Mouse (Mus musculus) hindbrain, embryonic 13.5 days (tissue): Measurements from ENCODE around the gene Wdr63. TPM values are rescaled to one million over a fixed set of nuclear protein-coding genes. Genes with fewer than 3 reads are reported as not detected.

Experiments
- ATAC-seq: fragments of 200-750 bp; cut with Nextera tagmentation; 2 replicates; pipeline ENCODE4 v1.8.0; 2017; ENCODE audit warnings: moderate TSS enrichment; ENCODE audit not compliant: low FRiP score
- H3K27ac ChIP-seq: fragments of 300-500 bp; sonication (generic); 2 replicates; pipeline ENCODE4 v1.5.1; 2015; ENCODE audit warnings: inconsistent platforms, mild to moderate bottlenecking, moderate library complexity
- H3K27me3 ChIP-seq: fragments of 300-500 bp; sonication (generic); 2 replicates; pipeline ENCODE4 v1.6.1; 2015; ENCODE audit warnings: mild to moderate bottlenecking, inconsistent platforms
- H3K36me3 ChIP-seq: fragments of 300-500 bp; sonication (generic); 2 replicates; pipeline ENCODE4 v1.6.1; 2015; ENCODE audit warnings: mild to moderate bottlenecking, inconsistent platforms
- H3K4me1 ChIP-seq: fragments of 300-500 bp; sonication (generic); replicated peaks from 2 replicates; pipeline ENCODE4 v1.6.1; 2015; ENCODE audit warnings: inconsistent platforms
- H3K4me2 ChIP-seq: fragments of 300-500 bp; sonication (generic); 2 replicates; pipeline ENCODE4 v1.6.1; 2015; ENCODE audit warnings: inconsistent platforms, mild to moderate bottlenecking, moderate library complexity
- H3K4me3 ChIP-seq: fragments of 300-500 bp; sonication (generic); 2 replicates; pipeline ENCODE4 v1.5.1; 2015; ENCODE audit warnings: mild to moderate bottlenecking, inconsistent platforms
- H3K9ac ChIP-seq: fragments of 300-500 bp; sonication (generic); 2 replicates; pipeline ENCODE4 v1.6.1; 2015; ENCODE audit warnings: mild to moderate bottlenecking, inconsistent platforms
- H3K9me3 ChIP-seq: fragments of 300-500 bp; sonication (generic); 2 replicates; pipeline ENCODE4 v1.6.1; 2016; ENCODE audit warnings: inconsistent platforms
- WGBS: fragments of 180-500 bp; shearing (Covaris S2); methylation state at CpG from one replicate; pipeline ENCODE4 v1.1.7; 2015; 5-methylcytosine and 5-hydroxymethylcytosine counted together
- polyA plus RNA-seq: library from polyadenylated mRNA; unstranded; fragments of >200 nt; fragmentation: Nextera tagmentation; extraction: Ambion mirVana; gene quantifications from 2 replicates; pipeline ENCODE4 v1.2.1, GENCODE M21; 2015

Wdr63 gene
- polyA plus RNA-seq, 1 experiment from 2014 or later = 2.0 TPM

GRCm38 (mm10) chr3:146117997-146118457 is 10.1 kb upstream of the Wdr63 start:
- H3K27me3 ChIP-seq = peaks cover 33% of the 10 kb centered on the region
- no peak overlapping the region for H3K4me3 ChIP-seq
- no peak overlapping the region for H3K9ac ChIP-seq
- ATAC-seq = no peak
- no peak overlapping the region for H3K27ac ChIP-seq
- no peaks in the 10 kb centered on the region for H3K36me3 ChIP-seq
- WGBS = 64% methylated on average over 9 of the region's 9 CpGs
- H3K4me1 ChIP-seq = peaks cover 13% of the 10 kb centered on the region
- H3K4me2 ChIP-seq = no peak overlapping the region
- H3K9me3 ChIP-seq = no peaks in the 10 kb centered on the region

- H3K9me3 ChIP-seq = no peaks in the 10 kb centered on the region
- H3K4me3 ChIP-seq = no peak within 1 kb of the TSS
- no peaks in the 10 kb centered on the region for H3K36me3 ChIP-seq
- H3K27me3 ChIP-seq = peaks cover 33% of the 10 kb centered on the region
- H3K4me1 ChIP-seq = peaks cover 13% of the 10 kb centered on the region
- 9% methylated on average over 35 of the region's 35 CpGs for WGBS
- H3K27ac ChIP-seq = no peak within 1 kb of the TSS
- H3K4me2 ChIP-seq = peak within 1 kb of the TSS; percentile 31
- 0 out of 2 replicates have a peak, but pooled peaks have one; percentile 24 for ATAC-seq
- no peak within 1 kb of the TSS for H3K9ac ChIP-seq
Observed at GRCm38 (mm10) chr3:146117258-146117996, 9.5 kb upstream of the Wdr63 start, which contains the start of gene Mcoln3. Gene Mcoln3 (plus strand): TSS chr3:146117450.

- H3K4me2 ChIP-seq = no peak overlapping the region
- WGBS = 77% methylated on average over 6 of the region's 6 CpGs
- peaks cover 3% of the 10 kb centered on the region; the same call in 1 of the 2 replicates for H3K27me3 ChIP-seq
- no peak overlapping the region for H3K9ac ChIP-seq
- peaks cover 7% of the 10 kb centered on the region; the same call in 1 of the 2 replicates for H3K4me1 ChIP-seq
- no peak overlapping the region for H3K4me3 ChIP-seq
- no peaks in the 10 kb centered on the region for H3K9me3 ChIP-seq
- no peak for ATAC-seq
- no peaks in the 10 kb centered on the region for H3K36me3 ChIP-seq
- no peak overlapping the region for H3K27ac ChIP-seq
Observed at GRCm38 (mm10) chr3:146110916-146111315, 3.0 kb upstream of the Wdr63 start.

- WGBS = 94% methylated on average over 2 of the region's 2 CpGs
Observed at GRCm38 (mm10) chr3:146110358-146110757, 2.4 kb upstream of the Wdr63 start.

GRCm38 (mm10) chr3:146108945-146109344 is 1.0 kb upstream of the Wdr63 start:
- H3K9ac ChIP-seq = no peak overlapping the region
- H3K9me3 ChIP-seq = no peaks in the 10 kb centered on the region
- no peak overlapping the region for H3K4me3 ChIP-seq
- H3K36me3 ChIP-seq = no peaks in the 10 kb centered on the region
- H3K27ac ChIP-seq = no peak overlapping the region
- 82% methylated on average over 2 of the region's 2 CpGs for WGBS
- peaks cover 3% of the 10 kb centered on the region; the same call in 1 of the 2 replicates for H3K27me3 ChIP-seq
- H3K4me2 ChIP-seq = no peak overlapping the region
- H3K4me1 ChIP-seq = peaks cover 7% of the 10 kb centered on the region; the same call in 1 of the 2 replicates
- ATAC-seq = no peak

More at GRCm38 (mm10) chr3:146110358-146110757, 2.4 kb upstream of the Wdr63 start:
- Histone ChIP-seq H3K27ac (no peak overlapping the region), H3K4me2 (no peak overlapping the region), H3K4me3 (no peak overlapping the region), H3K4me1 (peaks cover 7% of the 10 kb centered on the region; the same call in 1 of the 2 replicates), H3K9ac (no peak overlapping the region), H3K36me3 (no peaks in the 10 kb centered on the region), H3K27me3 (peaks cover 3% of the 10 kb centered on the region; the same call in 1 of the 2 replicates), H3K9me3 (no peaks in the 10 kb centered on the region)
- ATAC-seq = no peak

- no peaks in the 10 kb centered on the region for H3K36me3 ChIP-seq
- peak overlapping the region; percentile 51 for H3K9ac ChIP-seq
- H3K9me3 ChIP-seq = no peaks in the 10 kb centered on the region
- H3K4me2 ChIP-seq = peak overlapping the region; percentile 67
- H3K27ac ChIP-seq = no peak overlapping the region
- H3K4me1 ChIP-seq = peaks cover 7% of the 10 kb centered on the region; the same call in 1 of the 2 replicates
- WGBS = 5% methylated on average over 18 of the region's 18 CpGs
- H3K27me3 ChIP-seq = 0 out of 2 replicates have a peak, but pooled peaks cover 3% of the 10 kb centered on the region
- ATAC-seq = peak; percentile 80
- H3K4me3 ChIP-seq = peak overlapping the region; percentile 42
Observed at GRCm38 (mm10) chr3:146107116-146107849, 647 bp downstream of the Wdr63 start.

- H3K9me3 ChIP-seq = no peaks in the 10 kb centered on the region
- no peaks in the 10 kb centered on the region for H3K36me3 ChIP-seq
- peaks cover 1% of the 10 kb centered on the region; the same call in 1 of the 2 replicates for H3K4me1 ChIP-seq
- H3K9ac ChIP-seq = no peak overlapping the region
- H3K4me2 ChIP-seq = no peak overlapping the region
- H3K27me3 ChIP-seq = no peaks in the 10 kb centered on the region
- WGBS = 65% methylated on average over 6 of the region's 6 CpGs
- no peak for ATAC-seq
- H3K4me3 ChIP-seq = no peak overlapping the region
- H3K27ac ChIP-seq = no peak overlapping the region
Observed at GRCm38 (mm10) chr3:146102049-146102448, 5.9 kb downstream of the Wdr63 start.

GRCm38 (mm10) chr3:146099925-146100324 is 8.0 kb downstream of the Wdr63 start:
- ATAC-seq = no peak
- no peak overlapping the region for H3K9ac ChIP-seq
- H3K27me3 ChIP-seq = no peaks in the 10 kb centered on the region
- no peaks in the 10 kb centered on the region for H3K9me3 ChIP-seq
- H3K4me2 ChIP-seq = no peak overlapping the region
- H3K4me3 ChIP-seq = no peak overlapping the region
- H3K4me1 ChIP-seq = no peaks in the 10 kb centered on the region
- no peak overlapping the region for H3K27ac ChIP-seq
- no peaks in the 10 kb centered on the region for H3K36me3 ChIP-seq

GRCm38 (mm10) chr3:146097861-146098260 is 10.1 kb downstream of the Wdr63 start:
- H3K9me3 ChIP-seq = no peaks in the 10 kb centered on the region
- no peak for ATAC-seq
- WGBS = 85% methylated on average over 4 of the region's 4 CpGs

GRCm38 (mm10) chr3:146096986-146097385 is 10.9 kb downstream of the Wdr63 start:
- Histone ChIP-seq H3K27ac (no peak overlapping the region), H3K4me2 (no peak overlapping the region), H3K4me1 (no peaks in the 10 kb centered on the region), H3K9me3 (no peaks in the 10 kb centered on the region), H3K36me3 (no peaks in the 10 kb centered on the region), H3K9ac (no peak overlapping the region), H3K4me3 (no peak overlapping the region), H3K27me3 (no peaks in the 10 kb centered on the region)
- WGBS = 94% methylated on average over 7 of the region's 7 CpGs
- ATAC-seq = no peak

More at GRCm38 (mm10) chr3:146097861-146098260, 10.1 kb downstream of the Wdr63 start:
- Histone ChIP-seq H3K4me1 (no peaks in the 10 kb centered on the region), H3K27ac (no peak overlapping the region), H3K4me3 (no peak overlapping the region), H3K4me2 (no peak overlapping the region), H3K9ac (no peak overlapping the region), H3K27me3 (no peaks in the 10 kb centered on the region), H3K36me3 (no peaks in the 10 kb centered on the region)

GRCm38 (mm10) chr3:146095066-146095465 is 12.9 kb downstream of the Wdr63 start:
- Histone ChIP-seq H3K36me3 (no peaks in the 10 kb centered on the region), H3K27me3 (no peaks in the 10 kb centered on the region), H3K9me3 (0 out of 2 replicates have a peak, but pooled peaks cover 2% of the 10 kb centered on the region), H3K27ac (no peak overlapping the region), H3K9ac (no peak overlapping the region), H3K4me3 (no peak overlapping the region), H3K4me1 (no peaks in the 10 kb centered on the region), H3K4me2 (no peak overlapping the region)
- WGBS = 93% methylated on average over 10 of the region's 10 CpGs
- ATAC-seq = no peak

GRCm38 (mm10) chr3:146090988-146091657 is 16.8 kb downstream of the Wdr63 start:
- no peaks in the 10 kb centered on the region for H3K27me3 ChIP-seq
- no peak for ATAC-seq
- no peak overlapping the region for H3K4me3 ChIP-seq
- no peak overlapping the region for H3K27ac ChIP-seq
- no peak overlapping the region for H3K9ac ChIP-seq
- H3K36me3 ChIP-seq = no peaks in the 10 kb centered on the region
- no peaks in the 10 kb centered on the region for H3K4me1 ChIP-seq
- no peak overlapping the region for H3K4me2 ChIP-seq
- 91% methylated on average over 13 of the region's 13 CpGs for WGBS
- H3K9me3 ChIP-seq = 0 out of 2 replicates have a peak, but pooled peaks cover 2% of the 10 kb centered on the region
